Mouse (Mus musculus) CD4-positive naive resting alpha-beta T cell, adult 76 days (primary cell): ENCODE measurements around the gene Vps26b. TPM values are rescaled to one million over a fixed set of nuclear protein-coding genes. Genes with fewer than 3 reads are reported as not detected.

Experiments
- total RNA-seq: library from RNA; stranded (reverse); gene quantifications from one replicate; pipeline ENCODE4 v1.2.4, GENCODE M21; 2023

Vps26b gene
- total RNA-seq: 34.6 TPM

DNA sequence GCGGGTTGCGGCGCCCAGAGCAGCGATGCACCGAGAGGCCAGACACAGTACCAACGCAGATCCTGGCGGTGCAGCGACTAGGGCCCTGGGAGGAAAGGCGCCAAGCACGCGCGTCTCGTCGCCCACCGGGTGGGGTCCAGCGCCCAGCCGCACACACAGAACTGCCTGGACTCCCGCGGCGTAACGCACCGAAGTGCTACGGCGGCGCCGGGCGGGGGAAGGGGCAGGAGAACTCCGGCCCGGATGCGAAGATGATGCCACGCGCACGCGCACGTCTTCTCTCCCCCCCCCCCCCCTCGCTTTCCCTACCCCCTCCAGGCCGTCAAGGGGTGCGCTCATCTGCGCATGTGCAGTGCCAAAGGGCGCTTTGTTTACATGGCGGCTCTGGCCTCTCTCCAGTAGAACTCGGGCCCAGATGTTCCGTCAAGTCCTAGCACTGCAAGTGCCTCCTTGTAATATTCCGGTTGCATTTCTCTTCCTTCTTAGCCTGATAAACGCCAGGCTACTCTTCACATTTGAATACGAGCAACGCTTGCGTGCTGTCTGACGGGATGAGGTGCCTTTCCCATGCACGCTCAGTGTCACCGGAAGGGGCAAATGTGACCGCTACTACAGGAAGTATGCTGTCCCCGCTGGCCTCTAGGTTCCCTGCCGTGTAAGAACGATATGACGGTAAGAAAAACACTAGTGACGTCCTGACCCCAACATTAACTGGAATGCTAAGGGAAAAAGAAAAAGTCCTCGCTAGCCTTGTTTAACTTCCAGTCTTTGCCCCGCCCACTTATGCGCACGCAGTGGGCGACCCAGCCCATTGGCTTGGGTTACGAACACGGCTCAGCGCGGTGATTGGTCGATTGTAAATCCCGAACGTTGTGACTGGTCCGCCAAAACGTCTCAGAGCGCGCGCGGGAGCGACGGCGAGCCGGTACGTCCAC is at the start of gene Vps26b, which contains the start of gene Ncapd3:
Vps26b (minus strand) TSS at position 238 of the 935 bp plus-strand sequence.
Ncapd3 (plus strand) TSS at position 348 of the 935 bp plus-strand sequence.

DNA sequence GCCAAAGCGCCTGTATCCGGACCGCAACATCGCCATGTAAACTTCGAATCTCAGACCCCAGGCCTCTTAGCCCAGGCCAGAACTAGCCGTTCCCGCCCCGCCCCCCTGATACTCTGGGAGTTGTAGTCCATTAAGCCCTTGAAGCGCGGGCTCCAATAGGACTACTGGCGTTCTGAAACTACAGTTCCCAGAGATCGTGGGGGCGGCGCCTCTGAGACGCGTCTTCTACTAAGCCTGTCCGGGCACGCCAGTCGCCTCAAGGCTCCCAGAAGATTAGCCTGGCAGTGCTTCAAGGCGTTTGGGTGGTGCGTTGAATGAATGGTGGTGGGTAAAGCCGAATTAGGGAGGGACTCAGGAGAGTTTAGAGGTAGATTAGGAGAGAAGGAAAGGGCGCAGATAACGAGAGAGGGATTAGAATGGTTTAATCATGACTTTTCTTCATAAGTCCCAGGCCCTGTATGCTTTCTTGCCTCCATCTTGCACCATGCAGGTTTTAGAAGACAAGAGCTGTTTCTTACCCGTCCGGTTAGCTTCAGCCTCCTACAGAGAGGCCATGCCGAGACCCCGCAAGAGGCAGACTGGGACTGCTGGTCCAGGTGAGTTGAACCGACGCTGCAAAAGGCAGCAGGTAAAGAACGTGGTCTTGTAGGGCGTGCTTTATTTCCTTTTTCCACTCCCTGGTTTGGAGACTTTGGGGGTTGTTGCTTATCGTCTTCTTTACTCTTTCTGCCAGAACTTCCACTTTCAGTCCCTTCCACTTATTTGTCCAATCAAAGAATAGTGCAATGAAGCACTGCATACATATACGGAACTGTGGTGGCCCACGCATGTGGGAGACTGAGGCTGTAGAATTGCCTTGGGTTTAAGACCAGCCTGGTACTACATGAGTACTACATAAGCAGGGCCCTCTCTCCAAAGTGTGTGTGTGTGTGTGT is 30.1 kb downstream of the Vps26b start, which contains the start of the genes Acad8 and Thyn1:
Acad8 (minus strand) TSS at position 106 of the 935 bp plus-strand sequence.
Thyn1 (plus strand) TSS at position 250 of the 935 bp plus-strand sequence.

Other genes with a start within 250 kb of the Vps26b start
- gene Glb1l2, start 223.6 kb downstream of the Vps26b start, total RNA-seq: not detected
- not detected for gene Glb1l3, start 169.2 kb downstream of the Vps26b start, total RNA-seq
- gene Gm1110, start 107.0 kb downstream of the Vps26b start, total RNA-seq: not detected
- 22.3 TPM for gene Acad8, start 30.5 kb downstream of the Vps26b start, total RNA-seq
- 22.6 TPM for gene Thyn1, start 30.4 kb downstream of the Vps26b start, total RNA-seq
- 56.8 TPM for gene Ncapd3, start 110 bp upstream of the Vps26b start, total RNA-seq
- not detected for gene Jam3, start 125.4 kb upstream of the Vps26b start, total RNA-seq